Mouse (Mus musculus) stomach, postnatal 0 days (tissue): ENCODE results near the gene Tmc3. TPM values are rescaled to one million over a fixed set of nuclear protein-coding genes. Genes with fewer than 3 reads are reported as not detected.

ENCODE experiments used
- ATAC-seq: fragments of 200-750 bp; cut with Nextera tagmentation; 2 replicates; pipeline ENCODE4 v1.8.0; 2017; ENCODE audit not compliant: low FRiP score, low TSS enrichment
- DNase-seq: peaks from one replicate; pipeline ENCODE4 v3.0.0-alpha.2; 2016; ENCODE audit warnings: low spot score
- H3K27ac ChIP-seq: fragments of 300-500 bp; sonication (generic); replicated peaks from 2 replicates; pipeline ENCODE4 v1.5.1; 2014; ENCODE audit warnings: mild to moderate bottlenecking, control low read depth
- H3K27me3 ChIP-seq: fragments of 300-500 bp; sonication (generic); 2 replicates; pipeline ENCODE4 v1.6.1; 2014; ENCODE audit warnings: low read length; ENCODE audit not compliant: control insufficient read depth, insufficient read depth
- H3K36me3 ChIP-seq: fragments of 300-500 bp; sonication (generic); 2 replicates; pipeline ENCODE4 v1.6.1; 2014; ENCODE audit warnings: low read length, mixed read lengths; ENCODE audit not compliant: control insufficient read depth, insufficient read depth
- H3K4me1 ChIP-seq: fragments of 300-500 bp; sonication (generic); replicated peaks from 2 replicates; pipeline ENCODE4 v1.6.1; 2014; ENCODE audit warnings: antibody characterized with exemption; ENCODE audit not compliant: control insufficient read depth, insufficient read depth
- H3K4me2 ChIP-seq: fragments of 300-500 bp; sonication (generic); replicated peaks from 2 replicates; pipeline ENCODE4 v1.6.1; 2014; ENCODE audit warnings: low read depth, mild to moderate bottlenecking, control low read depth, moderate library complexity
- H3K4me3 ChIP-seq: fragments of 300-500 bp; sonication (generic); 2 replicates; pipeline ENCODE4 v1.5.1; 2014; ENCODE audit warnings: low read depth, low read length, control low read depth
- H3K9ac ChIP-seq: fragments of 300-500 bp; sonication (generic); 2 replicates; pipeline ENCODE4 v1.6.1; 2014; ENCODE audit warnings: mild to moderate bottlenecking, low read length, control low read depth, mixed read lengths
- H3K9me3 ChIP-seq: fragments of 300-500 bp; sonication (generic); 2 replicates; pipeline ENCODE4 v1.6.1; 2016; ENCODE audit warnings: low read length; ENCODE audit not compliant: control insufficient read depth
- CTCF ChIP-seq: IDR thresholded peaks from 2 replicates; pipeline ENCODE4 v1.5.1; 2016; ENCODE audit warnings: antibody characterized with exemption, low read depth, mild to moderate bottlenecking, moderate library complexity
- EP300 ChIP-seq: optimal IDR thresholded peaks from 2 replicates; pipeline ENCODE3; 2016; ENCODE audit warnings: antibody characterized with exemption
- WGBS: fragments of 180-500 bp; shearing (Covaris S2); extraction: QIAGEN DNeasy Blood & Tissue Kit; methylation state at CpG from one replicate; pipeline ENCODE4 v1.1.7; 2014; 5-methylcytosine and 5-hydroxymethylcytosine counted together
- polyA plus RNA-seq: library from polyadenylated mRNA; unstranded; fragments of >200 nt; fragmentation: Nextera tagmentation; extraction: Ambion mirVana; gene quantifications from 2 replicates; pipeline ENCODE4 v1.2.1, GENCODE M21; 2015

The Tmc3 gene
- polyA plus RNA-seq, 1 experiment from 2014 or later: 1.1 TPM

- peaks cover 5% of the 10 kb centered on the region; the same call in 1 of the 2 replicates for H3K4me1 ChIP-seq
- H3K36me3 ChIP-seq: no peaks in the 10 kb centered on the region
- no peaks in the 10 kb centered on the region for H3K9me3 ChIP-seq
- peak overlapping the region; percentile 71 for H3K4me2 ChIP-seq
- WGBS: 7% methylated on average over 11 of the region's 11 CpGs
- no peaks in the 10 kb centered on the region for H3K27me3 ChIP-seq
- TF ChIP-seq CTCF (peak; percentile 55), EP300 (no peak)
- no peak for ATAC-seq
- DNase-seq: no peak
- H3K4me3 ChIP-seq: peak overlapping the region; percentile 61
- H3K27ac ChIP-seq: peak overlapping the region; percentile 25; the same call in 1 of the 2 replicates
- peak overlapping the region; percentile 65 for H3K9ac ChIP-seq
Observed at GRCm38 (mm10) chr7:83631073-83631827, 46.5 kb downstream of the Tmc3 start.

GRCm38 (mm10) chr7:83631828-83632681 is 47.3 kb downstream of the Tmc3 start, which contains the start of gene Stard5:
Gene Stard5, plus strand, starts transcription at chr7:83631959.
- DNase-seq (peak; percentile 97), ATAC-seq (peak; percentile 95)
- TF ChIP-seq EP300 (no peak), CTCF (peak; percentile 50)
- Histone ChIP-seq H3K27me3 (no peaks in the 10 kb centered on the region), H3K4me2 (peak within 1 kb of the TSS; percentile 71), H3K9ac (peak within 1 kb of the TSS; percentile 83), H3K27ac (peak within 1 kb of the TSS; percentile 82), H3K9me3 (no peaks in the 10 kb centered on the region), H3K4me1 (peaks cover 5% of the 10 kb centered on the region; the same call in 1 of the 2 replicates), H3K4me3 (peak within 1 kb of the TSS; percentile 61), H3K36me3 (peaks cover 6% of the 10 kb centered on the region; the same call in 1 of the 2 replicates)
- under 1% methylated on average over 35 of the region's 35 CpGs for WGBS

GRCm38 (mm10) chr7:83632682-83633120 is 48.0 kb downstream of the Tmc3 start:
- Histone ChIP-seq H3K36me3 (peaks cover 6% of the 10 kb centered on the region; the same call in 1 of the 2 replicates), H3K9ac (peak overlapping the region; percentile 83), H3K4me1 (peaks cover 5% of the 10 kb centered on the region; the same call in 1 of the 2 replicates), H3K4me2 (peak overlapping the region; percentile 71), H3K4me3 (peak overlapping the region; percentile 61), H3K9me3 (no peaks in the 10 kb centered on the region), H3K27ac (no peak overlapping the region; the same call in 1 of the 2 replicates), H3K27me3 (no peaks in the 10 kb centered on the region)
- WGBS: 28% methylated on average over 6 of the region's 6 CpGs
- ATAC-seq (no peak), DNase-seq (no peak)
- TF ChIP-seq CTCF: no peak
- TF ChIP-seq EP300: no peak

DNA sequence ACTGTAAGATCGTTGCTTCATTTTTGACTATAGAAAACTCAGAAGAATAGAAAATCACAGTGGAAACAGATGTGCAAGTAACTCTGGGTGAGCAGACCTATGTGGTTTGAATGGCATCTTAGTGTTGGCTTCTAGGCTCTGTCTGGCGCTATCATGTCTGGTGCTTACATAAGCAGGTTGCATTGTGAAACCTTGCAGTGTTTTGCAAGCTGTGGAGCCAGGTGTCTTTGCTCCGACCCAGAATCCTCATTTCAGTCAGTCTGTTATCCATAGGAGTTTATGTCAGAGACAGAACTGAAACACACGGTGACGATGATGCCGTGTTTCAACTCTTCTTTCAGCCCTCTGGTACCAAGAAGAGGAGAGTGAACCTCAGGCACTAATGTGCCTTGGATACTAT is 49.1 kb downstream of the Tmc3 start:
- no peak overlapping the region for H3K27ac ChIP-seq
- no peaks in the 10 kb centered on the region for H3K27me3 ChIP-seq
- H3K36me3 ChIP-seq: peaks cover 13% of the 10 kb centered on the region
- DNase-seq (no peak), ATAC-seq (no peak)
- H3K4me2 ChIP-seq: no peak overlapping the region
- H3K4me3 ChIP-seq: no peak overlapping the region
- no peaks in the 10 kb centered on the region for H3K9me3 ChIP-seq
- 65% methylated on average over 6 of the region's 6 CpGs for WGBS
- H3K4me1 ChIP-seq: peaks cover 5% of the 10 kb centered on the region; the same call in 1 of the 2 replicates
- H3K9ac ChIP-seq: no peak overlapping the region
- no peak for TF ChIP-seq CTCF
- TF ChIP-seq EP300: no peak

- Histone ChIP-seq H3K27ac (no peak overlapping the region), H3K4me1 (peaks cover 5% of the 10 kb centered on the region; the same call in 1 of the 2 replicates), H3K4me3 (no peak overlapping the region), H3K9me3 (no peaks in the 10 kb centered on the region), H3K4me2 (no peak overlapping the region), H3K36me3 (peaks cover 18% of the 10 kb centered on the region), H3K27me3 (no peaks in the 10 kb centered on the region), H3K9ac (no peak overlapping the region)
- no peak for TF ChIP-seq CTCF
- ATAC-seq (no peak), DNase-seq (no peak)
- WGBS: 97% methylated on average over 2 of the region's 2 CpGs
Observed at GRCm38 (mm10) chr7:83635726-83636125, 51.0 kb downstream of the Tmc3 start.
